Mouse (Mus musculus) CD4-positive, CD25-positive, alpha-beta regulatory T cell, adult 2 months (primary cell): ENCODE data around the gene Atp6ap1.

ENCODE experiments used
- DNase-seq: peaks from one replicate; pipeline ENCODE4 v3.0.0-alpha.2; 2012; ENCODE audit warnings: low read depth, low spot score

Gene Atp6ap1

GRCm38 (mm10) chrX:74304867-74305700, 8.2 kb downstream of the Atp6ap1 start, which contains the start of gene Gdi1:
Gdi1 (plus strand) TSS chrX:74304998.
- DNase-seq, result peak; percentile 89

- peak; percentile 94 for DNase-seq
Measured at GRCm38 (mm10) chrX:74312540-74313464, 15.9 kb downstream of the Atp6ap1 start, which contains the start of gene Fam50a. Fam50a (plus strand) TSS chrX:74313033.

- DNase-seq, result peak; percentile 71
Measured at GRCm38 (mm10) chrX:74328725-74329161, 31.8 kb downstream of the Atp6ap1 start, which contains the start of gene Plxna3. Plxna3 (plus strand) TSS chrX:74329066.

- peak; percentile 8 for DNase-seq
Measured at GRCm38 (mm10) chrX:74329215-74329671, 32.3 kb downstream of the Atp6ap1 start.

DNA sequence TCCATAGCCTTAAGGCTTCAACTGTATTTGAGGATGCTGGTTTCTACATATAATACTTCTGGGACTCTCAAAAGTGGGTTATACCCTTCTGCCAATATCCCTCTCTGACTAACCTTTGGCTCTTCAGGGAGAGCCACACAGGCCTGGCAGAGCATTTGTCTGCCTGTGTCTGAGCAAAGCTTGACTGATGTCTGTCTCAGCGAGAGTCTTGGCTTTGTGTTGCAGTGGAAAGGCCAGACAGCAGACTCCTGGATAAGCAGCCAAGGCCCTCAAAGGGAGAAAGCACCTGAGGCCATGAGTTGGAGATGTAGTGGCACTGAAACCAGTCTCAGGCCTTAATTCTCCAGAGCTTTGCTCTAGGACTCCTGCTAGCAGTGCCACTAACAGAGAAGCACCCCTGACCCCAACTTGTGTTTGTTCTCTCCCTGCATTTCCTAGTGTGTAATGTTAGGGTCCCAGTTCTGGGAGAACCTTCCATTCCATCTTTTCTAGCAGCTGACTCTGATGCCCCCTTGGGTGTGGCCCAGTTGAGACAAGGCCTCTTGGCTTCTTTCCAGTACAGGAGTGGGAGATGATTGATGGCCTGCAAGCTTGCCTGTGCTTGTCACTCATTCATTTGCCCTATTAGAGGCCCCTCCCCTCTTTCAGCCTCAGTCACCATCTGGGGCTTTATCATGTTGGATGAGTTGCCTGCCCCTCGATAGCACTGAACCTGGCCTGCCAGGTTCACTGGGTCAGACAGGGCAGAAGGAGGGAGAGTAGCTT, 33.5 kb downstream of the Atp6ap1 start:
- no peak for DNase-seq

GRCm38 (mm10) chrX:74352645-74353466, 56.0 kb downstream of the Atp6ap1 start:
- DNase-seq, result no peak

DNA sequence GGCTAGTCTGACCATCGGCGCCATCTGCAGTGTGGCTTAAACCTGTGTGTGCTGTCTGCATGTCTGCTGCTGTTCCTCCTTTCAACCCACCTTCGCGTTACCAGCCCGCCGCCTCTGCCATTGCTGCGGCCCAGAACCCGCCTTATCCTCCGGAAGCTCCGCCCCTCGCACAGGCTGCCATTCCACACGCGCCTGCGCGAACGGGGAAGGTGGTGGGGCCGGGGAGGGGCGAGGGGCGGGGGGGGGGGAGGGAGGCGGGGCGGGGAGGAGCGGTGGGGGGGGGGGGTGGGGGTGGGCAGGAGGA, 56.5 kb downstream of the Atp6ap1 start, which contains the start of gene Lage3:
Lage3 (minus strand) TSS at position 152 of the 304 bp plus-strand sequence.
- DNase-seq, result peak; percentile 89
